Mouse (Mus musculus) CH12.LX (cell line): ENCODE measurements at regions not wholly inside any gene's neighbourhood (a gene's known extent, or its start where the extent isn't known, plus 50 kb on each side); places are given as distances from the start of the nearest gene placed in this dataset.

Experiments used
- DNase-seq: peaks from one replicate; pipeline ENCODE4 v3.0.0-alpha.2; 2013; ENCODE audit errors: extremely low read depth
- H3K27ac ChIP-seq: 2 replicates; pipeline ENCODE4 v1.5.1; 2012; ENCODE audit warnings: low read depth, mild to moderate bottlenecking, control low read depth, moderate library complexity; ENCODE audit not compliant: insufficient read depth
- H3K27me3 ChIP-seq: replicated peaks from 2 replicates; pipeline ENCODE3; 2012; ENCODE audit warnings: inconsistent platforms
- H3K36me3 ChIP-seq, 2 experiments: replicated peaks in 1 of 2; 2 replicates each; pipeline versions ENCODE3 to v1.6.1; 2012; ENCODE audit warnings: inconsistent platforms in 1 of 2, low read length in 1 of 2, mild to moderate bottlenecking in 1 of 2, mixed read lengths in 1 of 2, moderate library complexity in 1 of 2; ENCODE audit not compliant: control insufficient read depth in 1 of 2, insufficient read depth in 1 of 2
- H3K4me1 ChIP-seq, 2 experiments: 2 replicates each; pipeline ENCODE4 v1.6.1; 2012; ENCODE audit warnings: inconsistent platforms in 1 of 2, moderate library complexity in 1 of 2; ENCODE audit not compliant: insufficient read depth in 2 of 2, control insufficient read depth in 1 of 2
- H3K4me2 ChIP-seq: 2 replicates; pipeline ENCODE4 v1.6.1; 2012; ENCODE audit warnings: low read depth, mild to moderate bottlenecking, control low read depth; ENCODE audit not compliant: poor library complexity, insufficient read depth, severe bottlenecking
- H3K4me3 ChIP-seq, 3 experiments: fragments of 150-350 bp in 1 of 3; sonication (generic) in 1 of 3; replicated peaks in 1 of 3; 2 replicates each; pipeline versions ENCODE3 to v1.5.1; 2011 to 2012; ENCODE audit warnings: low read depth in 2 of 3, low read length in 2 of 3, mild to moderate bottlenecking in 2 of 3, moderate library complexity in 2 of 3, control low read depth in 1 of 3, improper control_type of control experiment in 1 of 3, inconsistent platforms in 1 of 3, mixed read lengths in 1 of 3; ENCODE audit not compliant: poor library complexity in 1 of 3
- H3K79me2 ChIP-seq: replicated peaks from 2 replicates; pipeline ENCODE4 v1.6.1; 2012; ENCODE audit warnings: mild to moderate bottlenecking, moderate library complexity; ENCODE audit not compliant: control insufficient read depth, poor library complexity, insufficient read depth, severe bottlenecking; ENCODE audit errors: extremely low read depth
- H3K9ac ChIP-seq: 2 replicates; pipeline ENCODE4 v1.6.1; 2012; ENCODE audit warnings: low read depth, mild to moderate bottlenecking, control low read depth, moderate library complexity; ENCODE audit not compliant: insufficient read depth
- H3K9me3 ChIP-seq: replicated peaks from 2 replicates; pipeline ENCODE3; 2012; ENCODE audit warnings: low read length, inconsistent platforms, mixed read lengths
- BHLHE40 ChIP-seq: IDR thresholded peaks from 2 replicates; pipeline ENCODE4 v1.6.1; 2011; ENCODE audit warnings: mild to moderate bottlenecking, low read depth, low read length, improper control_type of control experiment
- CHD2 ChIP-seq: IDR thresholded peaks from 2 replicates; pipeline ENCODE4 v1.6.1; 2011; ENCODE audit warnings: low read length, improper control_type of control experiment
- CTCF ChIP-seq, 2 experiments: IDR thresholded peaks in 1 of 2; conservative IDR thresholded peaks in 1 of 2; 2 replicates each; pipeline ENCODE4 v1.5.1; 2011 to 2012; ENCODE audit warnings: low read depth in 2 of 2, low read length in 2 of 2, improper control_type of control experiment in 1 of 2, inconsistent platforms in 1 of 2, mild to moderate bottlenecking in 1 of 2, moderate library complexity in 1 of 2
- E2F4 ChIP-seq: IDR thresholded peaks from 2 replicates; pipeline ENCODE4 v1.6.1; 2011; ENCODE audit warnings: low read depth, low read length, improper control_type of control experiment; ENCODE audit not compliant: insufficient replicate concordance
- EP300 ChIP-seq: IDR thresholded peaks from 2 replicates; pipeline ENCODE4 v1.6.1; 2011; ENCODE audit warnings: low read length, improper control_type of control experiment
- HCFC1 ChIP-seq: IDR thresholded peaks from 2 replicates; pipeline ENCODE4 v1.6.1; 2012; ENCODE audit warnings: low read depth, mild to moderate bottlenecking, inconsistent platforms, low read length, improper control_type of control experiment
- IRF4 ChIP-seq: IDR thresholded peaks from 2 replicates; pipeline ENCODE4 v1.6.1; 2014; ENCODE audit warnings: low read depth, mild to moderate bottlenecking, inconsistent platforms, low read length, improper control_type of control experiment
- JUN ChIP-seq: IDR thresholded peaks from 2 replicates; pipeline ENCODE4 v1.6.1; 2011; ENCODE audit warnings: low read depth, mild to moderate bottlenecking, low read length, improper control_type of control experiment, moderate library complexity; ENCODE audit not compliant: insufficient read depth
- MAFK ChIP-seq: IDR thresholded peaks from 2 replicates; pipeline ENCODE4 v1.6.1; 2011; ENCODE audit warnings: low read length, improper control_type of control experiment; ENCODE audit not compliant: insufficient replicate concordance
- MAX ChIP-seq: IDR thresholded peaks from 2 replicates; pipeline ENCODE4 v1.6.1; 2011; ENCODE audit warnings: low read length, improper control_type of control experiment
- MXI1 ChIP-seq: IDR thresholded peaks from 2 replicates; pipeline ENCODE4 v1.6.1; 2011; ENCODE audit warnings: mild to moderate bottlenecking, low read depth, low read length, improper control_type of control experiment
- NRF1 ChIP-seq: IDR thresholded peaks from 2 replicates; pipeline ENCODE4 v1.6.1; 2014; ENCODE audit warnings: low read depth, mild to moderate bottlenecking, inconsistent platforms, low read length, improper control_type of control experiment, moderate library complexity
- POLR2A ChIP-seq: IDR thresholded peaks from 2 replicates; pipeline ENCODE4 v1.6.1; 2011; ENCODE audit warnings: low read depth, mild to moderate bottlenecking, improper control_type of control experiment, low read length
- POLR2AphosphoS2 ChIP-seq: IDR thresholded peaks from 2 replicates; pipeline ENCODE4 v1.6.1; 2011; ENCODE audit warnings: low read depth, low read length, improper control_type of control experiment
- RAD21 ChIP-seq: IDR thresholded peaks from 2 replicates; pipeline ENCODE4 v1.6.1; 2011; ENCODE audit warnings: low read depth, mild to moderate bottlenecking, low read length, improper control_type of control experiment, moderate library complexity
- RCOR1 ChIP-seq: conservative IDR thresholded peaks from 2 replicates; pipeline ENCODE4 v1.6.1; 2012; ENCODE audit warnings: low read depth, mild to moderate bottlenecking, inconsistent platforms, low read length, improper control_type of control experiment
- SMC3 ChIP-seq: IDR thresholded peaks from 2 replicates; pipeline ENCODE4 v1.6.1; 2011; ENCODE audit warnings: low read depth, low read length, improper control_type of control experiment
- TCF12 ChIP-seq: IDR thresholded peaks from 2 replicates; pipeline ENCODE4 v1.6.1; 2014; ENCODE audit warnings: low read depth, mild to moderate bottlenecking, inconsistent platforms, low read length, improper control_type of control experiment
- UBTF ChIP-seq: IDR thresholded peaks from 2 replicates; pipeline ENCODE4 v1.6.1; 2012; ENCODE audit warnings: low read depth, mild to moderate bottlenecking, inconsistent platforms, low read length, improper control_type of control experiment, moderate library complexity
- ZC3H11A ChIP-seq: IDR thresholded peaks from 2 replicates; pipeline ENCODE4 v1.6.1; 2012; ENCODE audit warnings: low read depth, mild to moderate bottlenecking, inconsistent platforms, low read length, improper control_type of control experiment
- ZKSCAN1 ChIP-seq: IDR thresholded peaks from 2 replicates; pipeline ENCODE4 v1.6.1; 2012; ENCODE audit warnings: low read depth, inconsistent platforms, low read length, improper control_type of control experiment, borderline replicate concordance
- ZNF384 ChIP-seq: IDR thresholded peaks from 2 replicates; pipeline ENCODE4 v1.6.1; 2012; ENCODE audit warnings: low read depth, low read length, improper control_type of control experiment, inconsistent platforms
- dilution Hi-C: fragments of 300-500 bp; cut with MboI; formaldehyde crosslinking; loops from 2 replicates; pipeline ENCODE4 v1.14.3; 2020; ENCODE audit warnings: low sequenced_read_pairs; ENCODE audit not compliant: extremely low pct_unique_long_range_greater_than_20kb, extremely low pct_ligation_motif_present
- in situ Hi-C: fragments of 300-500 bp; cut with MboI; formaldehyde crosslinking; loops from 3 replicates; pipeline ENCODE4 v1.14.3; 2019; ENCODE audit warnings: low sequenced_read_pairs, low pct_ligation_motif_present, low pct_unique_long_range_greater_than_20kb, mixed read lengths

DNA sequence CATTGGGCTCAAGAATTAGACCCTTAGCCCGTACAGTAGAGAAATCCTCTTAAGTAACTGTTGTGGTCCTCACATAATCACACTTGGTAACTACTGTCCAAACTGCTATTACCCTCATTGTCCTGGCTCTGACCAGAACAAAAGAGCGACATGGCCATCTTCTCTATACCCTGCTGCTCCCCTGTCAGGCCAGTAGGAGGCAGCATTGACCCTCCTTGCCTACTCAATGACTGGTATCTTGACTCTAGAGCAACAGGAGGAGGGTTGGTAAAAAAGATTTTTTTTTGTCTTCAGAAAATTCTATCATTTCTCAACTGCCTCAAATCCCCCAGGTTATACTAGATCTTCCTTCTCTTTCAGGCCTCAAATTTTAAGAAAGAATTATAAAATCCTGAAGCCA is 130.4 kb downstream of the Usp46 start (continued):
- no peak for TF ChIP-seq EP300
- no peak for TF ChIP-seq UBTF
- TF ChIP-seq POLR2AphosphoS2, result no peak
- no peak for TF ChIP-seq ZKSCAN1
- TF ChIP-seq MAFK, result no peak
- TF ChIP-seq MXI1, result no peak
- TF ChIP-seq JUN, result no peak
- peak; percentile 51; the same call in 1 of the 2 replicates for TF ChIP-seq ZNF384
- TF ChIP-seq BHLHE40, result no peak
- TF ChIP-seq MAX, result no peak
- TF ChIP-seq E2F4, result no peak
- TF ChIP-seq HCFC1, result no peak
- TF ChIP-seq TCF12, result 0 out of 2 replicates have a peak, but pooled peaks have one; percentile 17
- TF ChIP-seq RCOR1, result no peak

GRCm38 (mm10) chr5:73938450-73938849 is 129.8 kb downstream of the Usp46 start:
- Histone ChIP-seq H3K9me3 (no peaks in the 10 kb centered on the region), H3K4me1 (no peaks in the 10 kb centered on the region), H3K79me2 (no peaks in the 10 kb centered on the region), H3K4me3 (no peak overlapping the region), H3K9ac (no peak overlapping the region), H3K4me2 (no peak overlapping the region), H3K27ac (no peak overlapping the region), H3K36me3 (no peaks in the 10 kb centered on the region), H3K27me3 (no peaks in the 10 kb centered on the region)
- DNase-seq, result no peak
- in situ Hi-C loops (loop anchor here (10.0 kb wide), 1 partner anchor 346 kb away; no protein-coding TSS in a partner anchor), dilution Hi-C loops (no loop called here)
- TF ChIP-seq HCFC1 (no peak), ZC3H11A (no peak), RAD21 (peak; percentile 21), CTCF (conservative IDR thresholded peaks at IDR 0.05 in 1 of 2, IDR thresholded peaks at IDR 0.05 in 1 of 2; ENCODE audit: low read depth in 2 of 2, low read length in 2 of 2) (peak in 1 of 2 experiments; percentile 44; a peak in 2 of 4 replicates), SMC3 (peak; percentile 20; the same call in 1 of the 2 replicates), POLR2A (no peak), BHLHE40 (no peak), NRF1 (no peak), CHD2 (no peak), IRF4 (no peak)
